Mouse (Mus musculus) C2C12 (cell line): Measurements from ENCODE around the gene Stat4. TPM values are rescaled to one million over a fixed set of nuclear protein-coding genes. Genes with fewer than 3 reads are reported as not detected.

ENCODE experiments used
- H3K27me3 ChIP-seq: one replicate; pipeline ENCODE4 v1.6.1; 2011; ENCODE audit not compliant: control insufficient read depth, insufficient read depth, insufficient read length
- H3K36me3 ChIP-seq: one replicate; pipeline ENCODE4 v1.6.1; 2011; ENCODE audit not compliant: control insufficient read depth, insufficient read depth
- H3K4me3 ChIP-seq: one replicate; pipeline ENCODE4 v1.5.1; 2011; ENCODE audit warnings: mild to moderate bottlenecking, control low read depth; ENCODE audit not compliant: poor library complexity, insufficient read depth, severe bottlenecking
- H3K79me2 ChIP-seq: one replicate; pipeline ENCODE4 v1.6.1; 2011; ENCODE audit not compliant: control insufficient read depth, insufficient read depth
- H3K79me3 ChIP-seq: one replicate; pipeline ENCODE4 v1.6.1; 2011; ENCODE audit warnings: low read depth, control low read depth
- H3ac ChIP-seq: one replicate; pipeline ENCODE3; 2011; ENCODE audit warnings: low read depth; ENCODE audit not compliant: control insufficient read depth, insufficient read length
- CEBPB ChIP-seq: IDR thresholded peaks from one replicate; pipeline ENCODE4 v1.6.1; 2011; ENCODE audit warnings: low read depth, mild to moderate bottlenecking, control low read depth, moderate library complexity
- CTCF ChIP-seq: IDR thresholded peaks from one replicate; pipeline ENCODE4 v1.5.1; 2011; ENCODE audit not compliant: control insufficient read depth, insufficient read depth, insufficient read length
- FOSL1 ChIP-seq: IDR thresholded peaks from one replicate; pipeline ENCODE4 v1.8.0; 2011; ENCODE audit warnings: mild to moderate bottlenecking, low read length; ENCODE audit not compliant: poor library complexity, insufficient read depth, severe bottlenecking
- MAX ChIP-seq: IDR thresholded peaks from one replicate; pipeline ENCODE4 v1.6.1; 2011; ENCODE audit warnings: mild to moderate bottlenecking, control low read depth
- MYOD1 ChIP-seq: IDR thresholded peaks from one replicate; pipeline ENCODE4 v1.6.1; 2011; ENCODE audit warnings: low read depth; ENCODE audit not compliant: control insufficient read depth, insufficient read length
- MYOG ChIP-seq: IDR thresholded peaks from one replicate; pipeline ENCODE4 v1.6.1; 2011; ENCODE audit not compliant: control insufficient read depth, insufficient read length; ENCODE audit errors: extremely low read depth
- USF1 ChIP-seq: IDR thresholded peaks from one replicate; pipeline ENCODE4 v1.6.1; 2011; ENCODE audit warnings: low read depth, mild to moderate bottlenecking, control low read depth, moderate library complexity
- polyA plus RNA-seq: library from polyadenylated mRNA; unstranded; fragments of >200 nt; fragmentation: generic; extraction: Trizol; gene quantifications from one replicate; pipeline ENCODE4 v1.2.1, GENCODE M21; 2012; ENCODE audit warnings: missing spikeins

The Stat4 gene
- polyA plus RNA-seq, 1 experiment = not detected

GRCm38 (mm10) chr1:52088634-52089033, 101.7 kb downstream of the Stat4 start:
- Histone ChIP-seq H3K4me3 (no peak overlapping the region), H3K79me2 (no peaks in the 10 kb centered on the region), H3K79me3 (no peaks in the 10 kb centered on the region), H3K36me3 (no peaks in the 10 kb centered on the region), H3ac (no peak overlapping the region), H3K27me3 (no peaks in the 10 kb centered on the region)
- TF ChIP-seq FOSL1 (no peak), CEBPB (no peak), MYOD1 (no peak), MAX (no peak), USF1 (no peak), CTCF (no peak), MYOG (no peak)

GRCm38 (mm10) chr1:52098618-52099232, 111.8 kb downstream of the Stat4 start:
- H3ac ChIP-seq = no peak overlapping the region
- H3K27me3 ChIP-seq = no peaks in the 10 kb centered on the region
- H3K4me3 ChIP-seq = no peak overlapping the region
- no peaks in the 10 kb centered on the region for H3K36me3 ChIP-seq
- TF ChIP-seq USF1 (no peak), MAX (no peak), CEBPB (no peak), MYOG (no peak), MYOD1 (no peak), CTCF (no peak), FOSL1 (no peak)
- H3K79me2 ChIP-seq = no peaks in the 10 kb centered on the region
- H3K79me3 ChIP-seq = no peaks in the 10 kb centered on the region

- Histone ChIP-seq H3K27me3 (no peaks in the 10 kb centered on the region), H3ac (no peak overlapping the region), H3K79me2 (no peaks in the 10 kb centered on the region), H3K79me3 (no peaks in the 10 kb centered on the region), H3K4me3 (no peak overlapping the region), H3K36me3 (no peaks in the 10 kb centered on the region)
- TF ChIP-seq CEBPB = no peak
- TF ChIP-seq CTCF = peak; percentile 37
These were observed 113.5 kb downstream of the Stat4 start for GRCm38 (mm10) chr1:52100496-52100895.

GRCm38 (mm10) chr1:52102795-52103194, 115.8 kb downstream of the Stat4 start:
- no peak overlapping the region for H3ac ChIP-seq

GRCm38 (mm10) chr1:52107206-52107605, 120.3 kb downstream of the Stat4 start:
- H3K4me3 ChIP-seq = no peak overlapping the region
- no peaks in the 10 kb centered on the region for H3K27me3 ChIP-seq
- TF ChIP-seq MAX (no peak), USF1 (no peak), CEBPB (no peak), MYOG (no peak), CTCF (no peak), FOSL1 (no peak), MYOD1 (no peak)
- no peaks in the 10 kb centered on the region for H3K79me2 ChIP-seq
- H3K79me3 ChIP-seq = no peaks in the 10 kb centered on the region
- H3ac ChIP-seq = no peak overlapping the region
- H3K36me3 ChIP-seq = no peaks in the 10 kb centered on the region

More at GRCm38 (mm10) chr1:52102795-52103194, 115.8 kb downstream of the Stat4 start:
- Histone ChIP-seq H3K79me3 (no peaks in the 10 kb centered on the region), H3K36me3 (no peaks in the 10 kb centered on the region), H3K27me3 (no peaks in the 10 kb centered on the region), H3K4me3 (no peak overlapping the region), H3K79me2 (no peaks in the 10 kb centered on the region)
- TF ChIP-seq FOSL1 = no peak

GRCm38 (mm10) chr1:52111217-52111616, 124.3 kb downstream of the Stat4 start:
- Histone ChIP-seq H3K79me3 (no peaks in the 10 kb centered on the region), H3K27me3 (no peaks in the 10 kb centered on the region), H3K79me2 (no peaks in the 10 kb centered on the region), H3ac (no peak overlapping the region), H3K4me3 (no peak overlapping the region), H3K36me3 (no peaks in the 10 kb centered on the region)
- no peak for TF ChIP-seq MYOD1
- TF ChIP-seq MAX = no peak
- TF ChIP-seq USF1 = no peak
- TF ChIP-seq MYOG = no peak
- no peak for TF ChIP-seq CEBPB
- no peak for TF ChIP-seq FOSL1
- no peak for TF ChIP-seq CTCF
